22 mouse cellular contexts compared by ENCODE assay signal in the genomic region with DNA sequence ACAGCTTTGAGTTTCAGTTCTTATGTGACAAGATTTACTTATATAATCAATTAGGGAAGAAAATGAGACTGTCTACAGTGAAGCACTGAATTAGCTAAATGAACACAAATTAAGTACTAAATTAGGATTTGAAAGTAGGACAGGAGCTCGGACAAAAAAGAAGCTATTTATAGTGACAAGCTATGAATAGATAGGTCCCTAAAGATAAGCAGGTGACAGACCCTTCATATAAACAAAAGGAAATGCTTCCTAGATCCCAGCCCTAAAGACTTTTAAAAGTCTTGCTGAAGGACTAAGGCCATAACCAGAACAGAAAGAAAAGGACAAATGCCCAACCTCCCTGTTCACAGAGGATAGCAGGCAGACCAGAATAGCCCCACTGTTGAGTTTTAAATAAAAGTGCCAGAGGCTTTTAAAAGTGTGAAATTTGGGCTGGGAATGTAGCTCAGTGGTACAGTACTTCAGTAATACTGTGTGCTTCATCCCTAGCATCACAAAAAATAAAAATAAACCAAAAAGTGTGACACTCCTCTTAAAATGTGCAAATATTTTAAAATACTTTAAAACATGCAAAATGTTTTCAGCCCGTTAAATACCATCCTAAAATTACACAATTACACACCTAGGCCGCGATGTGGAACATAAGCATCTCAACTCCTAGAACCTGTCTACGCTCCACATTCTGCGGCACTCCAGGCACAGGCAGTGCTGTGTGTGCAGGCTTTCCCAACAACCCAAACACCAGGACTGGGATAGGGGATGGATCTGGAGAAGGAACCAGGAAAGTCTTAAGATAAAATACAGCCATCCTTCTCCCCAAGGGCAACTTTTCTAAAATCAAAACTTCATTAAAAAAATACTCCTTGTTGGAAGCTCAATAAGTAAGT. TPM values are rescaled to one million over a fixed set of nuclear protein-coding genes. Genes with fewer than 3 reads are reported as not detected.
DNase-seq lines count a peak whose midpoint lies in the region; ATAC-seq and TF ChIP-seq lines count a peak whose summit lies in the region.
"Had no signal": no experiment of that assay in that cellular context is flagged by ENCODE, and none has a peak within 500 bp of the region (broad histone marks: within the 10 kb centered on the region; RNA-seq: fewer than 3 reads in every experiment).

No protein-coding gene starts in this region.

- no peak for DNase-seq in heart, postnatal 36 days
- DNase-seq in heart, postnatal 0 days (ENCODE audit: low spot score) = peak; percentile 55
- no peak for DNase-seq in heart, adult 18-20 months
- DNase-seq in CH12.LX (ENCODE audit: extremely low read depth) (no peak), MEL (ENCODE audit: low read depth, low spot score) (no peak)
- DNase-seq: adrenal gland, postnatal 25 days; cerebellum, adult 11 months; cerebellum, postnatal 10 days; forebrain, postnatal 0 days; kidney, adult 11 months; kidney, postnatal 36 days; right cerebral cortex, postnatal 14 days had no signal

- dilution Hi-C loops in CH12.LX (cut with MboI; ENCODE audit: extremely low pct_ligation_motif_present, extremely low pct_unique_long_range_greater_than_20kb, low sequenced_read_pairs) = no loop called here

- TF ChIP-seq POLR2A in CH12.LX (IDR thresholded peaks at IDR 0.05; ENCODE audit: low read depth, low read length) (no peak), MEL (IDR thresholded peaks at IDR 0.05; ENCODE audit: control insufficient read depth in 1 of 2, insufficient read depth in 1 of 2, low read depth in 1 of 2, low read length in 2 of 2, poor library complexity in 1 of 2) (no peak)

- H3K9ac ChIP-seq in heart, embryonic 11.5 days (ENCODE audit: low read depth, low read length) = 0 out of 2 replicates have a peak overlapping the region, but pooled peaks have one; percentile 49
- H3K9ac ChIP-seq in heart, postnatal 0 days (replicated peaks; ENCODE audit: low read depth, low read length) = no peak overlapping the region
- H3K9ac ChIP-seq in CH12.LX (ENCODE audit: insufficient read depth, low read depth) (peak overlapping the region; percentile 60), MEL (ENCODE audit: control insufficient read depth, low read depth, low read length, poor library complexity, severe bottlenecking) (no peak overlapping the region)
- H3K9ac ChIP-seq: forebrain, postnatal 0 days; hindbrain, embryonic 13.5 days; kidney, embryonic 15.5 days; limb, embryonic 13.5 days; liver, embryonic 15.5 days had no signal

- no peaks in the 10 kb centered on the region for H3K9me3 ChIP-seq in heart, embryonic 11.5 days (replicated peaks; ENCODE audit: control insufficient read depth, low read length)
- H3K9me3 ChIP-seq in heart, postnatal 0 days (replicated peaks; ENCODE audit: control insufficient read depth, low read length) = no peaks in the 10 kb centered on the region
- H3K9me3 ChIP-seq in CH12.LX (replicated peaks; ENCODE audit: low read length) (no peaks in the 10 kb centered on the region), MEL (replicated peaks; ENCODE audit: insufficient read depth, low read length) (no peaks in the 10 kb centered on the region)
- H3K9me3 ChIP-seq: embryonic facial prominence, embryonic 10.5 days; hindbrain, embryonic 13.5 days; kidney, embryonic 15.5 days; limb, embryonic 13.5 days; liver, embryonic 15.5 days had no signal

- no peak overlapping the region for H3K4me3 ChIP-seq in heart, embryonic 11.5 days (ENCODE audit: low read depth, low read length)
- no peak overlapping the region for H3K4me3 ChIP-seq in heart, postnatal 0 days (ENCODE audit: low read depth, low read length)
- H3K4me3 ChIP-seq in CH12.LX (replicated peaks in 1 of 3; ENCODE audit: low read depth in 2 of 3, low read length in 2 of 3, poor library complexity in 1 of 3) (no peak overlapping the region), MEL (ENCODE audit: control insufficient read depth in 1 of 2, insufficient read depth in 1 of 2, low read depth in 2 of 2, low read length in 2 of 2) (no peak overlapping the region)
- H3K4me3 ChIP-seq: embryonic facial prominence, embryonic 10.5 days; hindbrain, embryonic 13.5 days; kidney, embryonic 15.5 days; limb, embryonic 13.5 days; liver, embryonic 15.5 days had no signal

- peaks cover 30% of the 10 kb centered on the region for H3K4me1 ChIP-seq in heart, embryonic 11.5 days (ENCODE audit: control insufficient read depth, insufficient read depth, low read length)
- H3K4me1 ChIP-seq in heart, postnatal 0 days (ENCODE audit: control insufficient read depth, insufficient read depth) = peaks cover 42% of the 10 kb centered on the region
- H3K4me1 ChIP-seq in CH12.LX (ENCODE audit: control insufficient read depth in 1 of 2, insufficient read depth in 2 of 2) = peaks cover 2 to 52% of the 10 kb centered on the region in 2 experiments; a peak in 3 of 4 replicates
- peaks cover 12 to 19% of the 10 kb centered on the region in 2 experiments for H3K4me1 ChIP-seq in MEL (ENCODE audit: control insufficient read depth in 1 of 2, insufficient read depth in 2 of 2, low read length in 2 of 2)
- H3K4me1 ChIP-seq: kidney, embryonic 15.5 days had no signal

- H3K4me2 ChIP-seq in heart, embryonic 11.5 days = peak overlapping the region; percentile 32
- peak overlapping the region; percentile 39 for H3K4me2 ChIP-seq in heart, postnatal 0 days (ENCODE audit: low read depth, low read length)
- peak overlapping the region; percentile 97 for H3K4me2 ChIP-seq in CH12.LX (ENCODE audit: insufficient read depth, low read depth, poor library complexity, severe bottlenecking)
- H3K4me2 ChIP-seq: hindbrain, embryonic 13.5 days; kidney, embryonic 15.5 days; limb, embryonic 13.5 days; liver, embryonic 15.5 days had no signal

- TF ChIP-seq CTCF in heart, postnatal 0 days (IDR thresholded peaks at IDR 0.05; ENCODE audit: low read depth) = no peak
- TF ChIP-seq CTCF in CH12.LX (conservative IDR thresholded peaks at IDR 0.05 in 1 of 2, IDR thresholded peaks at IDR 0.05 in 1 of 2; ENCODE audit: low read depth in 2 of 2, low read length in 2 of 2) = no peak
- TF ChIP-seq CTCF in MEL (IDR thresholded peaks at IDR 0.05 in 2 of 3, conservative IDR thresholded peaks at IDR 0.05 in 1 of 3; ENCODE audit: control insufficient read depth in 1 of 3, insufficient read depth in 1 of 3, low read depth in 2 of 3, low read length in 3 of 3, poor library complexity in 1 of 3, severe bottlenecking in 1 of 3) = no peak

- in situ Hi-C loops in CH12.LX (cut with MboI; ENCODE audit: low pct_ligation_motif_present, low pct_unique_long_range_greater_than_20kb, low sequenced_read_pairs) = loop anchor here (10.0 to 25.0 kb wide), 3 partner anchors 59 to 394 kb away; partner anchors contain the start of genes Mpzl1 and Tada1

- intact Hi-C loops in heart, postnatal 36 days (cut with DNase I) = no loop called here

- ATAC-seq in heart, embryonic 11.5 days (replicated peaks; ENCODE audit: insufficient number of reproducible peaks, low FRiP score, low TSS enrichment) = no peak
- ATAC-seq in heart, postnatal 0 days (ENCODE audit: insufficient read depth, low read depth) = no peak
- no peak for ATAC-seq in CD4-positive, CD25-positive, alpha-beta regulatory T cell, adult 4 months
- ATAC-seq: forebrain, postnatal 0 days; lung, postnatal 0 days had no signal

- H3K27ac ChIP-seq in heart, embryonic 11.5 days (ENCODE audit: low read depth, low read length) = peak overlapping the region; percentile 29; the same call in 1 of the 2 replicates
- peak overlapping the region; percentile 73 for H3K27ac ChIP-seq in heart, postnatal 0 days (ENCODE audit: low read depth)
- peak overlapping the region; percentile 44; the same call in 1 of the 2 replicates for H3K27ac ChIP-seq in CH12.LX (ENCODE audit: insufficient read depth, low read depth)
- H3K27ac ChIP-seq in MEL (ENCODE audit: control insufficient read depth, low read depth, low read length) = no peak overlapping the region
- H3K27ac ChIP-seq: embryonic facial prominence, embryonic 10.5 days; hindbrain, embryonic 13.5 days; kidney, embryonic 15.5 days; limb, embryonic 13.5 days; liver, embryonic 15.5 days; macrophage; stomach, postnatal 0 days had no signal

- WGBS in heart, embryonic 11.5 days (ENCODE audit: insufficient replicate concordance) = 52% methylated on average over 6 of the region's 6 CpGs
- WGBS in heart, postnatal 0 days = 40% methylated on average over 6 of the region's 6 CpGs

- peaks cover 28% of the 10 kb centered on the region for H3K79me2 ChIP-seq in CH12.LX (replicated peaks; ENCODE audit: control insufficient read depth, extremely low read depth, insufficient read depth, poor library complexity, severe bottlenecking)
- H3K79me2 ChIP-seq in MEL (ENCODE audit: control insufficient read depth, insufficient read depth, low read length, poor library complexity) = peaks cover 23% of the 10 kb centered on the region

- no peaks in the 10 kb centered on the region for H3K36me3 ChIP-seq in heart, embryonic 11.5 days (ENCODE audit: control insufficient read depth, insufficient read depth, low read length)
- no peaks in the 10 kb centered on the region for H3K36me3 ChIP-seq in heart, postnatal 0 days (replicated peaks; ENCODE audit: control insufficient read depth, insufficient read depth, low read length)
- no peaks in the 10 kb centered on the region for H3K36me3 ChIP-seq in CH12.LX (replicated peaks in 1 of 2; ENCODE audit: control insufficient read depth in 1 of 2, insufficient read depth in 1 of 2, low read length in 1 of 2)
- peaks cover 0 to 30% of the 10 kb centered on the region in 2 experiments; a peak in 2 of 4 replicates for H3K36me3 ChIP-seq in MEL (ENCODE audit: control insufficient read depth in 1 of 2, insufficient read depth in 2 of 2, low read length in 2 of 2)
- H3K36me3 ChIP-seq: embryonic facial prominence, embryonic 10.5 days; hindbrain, embryonic 13.5 days; kidney, embryonic 15.5 days; limb, embryonic 13.5 days; liver, embryonic 15.5 days had no signal

- no peaks in the 10 kb centered on the region for H3K27me3 ChIP-seq in heart, embryonic 11.5 days (ENCODE audit: control insufficient read depth, insufficient read depth, low read length)
- H3K27me3 ChIP-seq in heart, postnatal 0 days (ENCODE audit: control insufficient read depth, insufficient read depth, low read length) = no peaks in the 10 kb centered on the region
- H3K27me3 ChIP-seq in CH12.LX (replicated peaks) (peaks cover 1% of the 10 kb centered on the region), MEL (ENCODE audit: control insufficient read depth in 1 of 2, insufficient read depth in 2 of 2, low read length in 2 of 2) (no peaks in the 10 kb centered on the region)
- H3K27me3 ChIP-seq: hindbrain, embryonic 13.5 days; kidney, embryonic 15.5 days; limb, embryonic 13.5 days; liver, embryonic 15.5 days had no signal

- TF ChIP-seq RAD21 in CH12.LX (IDR thresholded peaks at IDR 0.05; ENCODE audit: low read depth, low read length) (no peak), MEL (IDR thresholded peaks at IDR 0.05; ENCODE audit: low read depth, low read length) (no peak)

- TF ChIP-seq EP300 in heart, postnatal 0 days (IDR thresholded peaks at IDR 0.05; ENCODE audit: low read depth) = no peak
- TF ChIP-seq EP300 in CH12.LX (IDR thresholded peaks at IDR 0.05; ENCODE audit: low read length) (0 out of 2 replicates have a peak, but pooled peaks have one; percentile 36), MEL (IDR thresholded peaks at IDR 0.05; ENCODE audit: low read depth in 1 of 2, low read length in 2 of 2) (no peak)

RNA-seq across cellular contexts. Expression of gene Pou2f1, which starts 9.0 kb away (rescaled TPM):
- polyA plus RNA-seq in heart, embryonic 11.5 days (2014; fragmentation: Nextera tagmentation; extraction: Ambion mirVana) = 16.7 and 17.3 TPM in 2 replicates
- total RNA-seq in heart, postnatal 36 days (2021) = 10 to 100 TPM; 10.4 to 13.0 TPM
- 15.3 and 27.0 TPM in 2 replicates for total RNA-seq in heart, postnatal 0 days (2014; rRNA removed; ENCODE audit: low replicate concordance)
- polyA plus RNA-seq in heart, postnatal 0 days (2015; fragmentation: Nextera tagmentation; extraction: Ambion mirVana) = 5.2 and 5.7 TPM in 2 replicates
- total RNA-seq in heart, adult 18-20 months (2021) = 10 to 100 TPM in 1 of 2 experiments, 1 to 10 TPM in 1; 6.0 to 11.4 TPM
- total RNA-seq in CH12.LX (2012; rRNA removed) (6.4 and 8.0 TPM in 2 replicates), CH12.LX (2014; rRNA removed) (6.6 and 7.4 TPM in 2 replicates), MEL (2012; rRNA removed) (4.6 and 6.8 TPM in 2 replicates)
- polyA plus RNA-seq in CH12.LX (2012; ENCODE audit: insufficient read length, low read depth) (11.7 and 18.3 TPM in 2 replicates), MEL (2012; ENCODE audit: insufficient read depth in 1 of 2, insufficient read length in 2 of 2, low read depth in 1 of 2, low replicate concordance in 2 of 2, missing spikeins in 1 of 2) (10 to 100 TPM in 1 of 2 experiments, not detected in 1; 10.2 TPM)
- polyA plus RNA-seq in CD4-positive, CD25-positive, alpha-beta regulatory T cell, adult 4 months (2017; shearing (Covaris generic)) = 10 to 100 TPM; 53.6 to 55.3 TPM

Comparison
In these comparisons a context has a peak if more than half of its experiments do, and no peak if none do; other contexts are left out.
1. H3K9ac ChIP-seq: peak in heart, embryonic 11.5 days (single experiment) and CH12.LX (single experiment); none in heart, postnatal 0 days (single experiment) and MEL (single experiment).
2. H3K4me2 ChIP-seq: peak in every context shown above with its lines; median percentile 97 in CH12.LX; 39 in heart, postnatal 0 days; 32 in heart, embryonic 11.5 days.